Mouse (Mus musculus) midbrain, embryonic 15.5 days (tissue): ENCODE measurements at regions not wholly inside any gene's neighbourhood (a gene's known extent, or its start where the extent isn't known, plus 50 kb on each side); places are given as distances from the start of the nearest gene placed in this dataset.
A peak's percentile ranks its signal among the peaks of the same experiment; 100 is the strongest.

Experiments used
- ATAC-seq: fragments of 200-750 bp; cut with Nextera tagmentation; replicated peaks from 2 replicates; pipeline ENCODE4 v1.8.0; 2017; ENCODE audit warnings: moderate TSS enrichment
- H3K27ac ChIP-seq: fragments of 300-500 bp; sonication (generic); 2 replicates; pipeline ENCODE4 v1.5.1; 2015; ENCODE audit warnings: mild to moderate bottlenecking, inconsistent platforms
- H3K27me3 ChIP-seq: fragments of 300-500 bp; sonication (generic); replicated peaks from 2 replicates; pipeline ENCODE4 v1.6.1; 2015; ENCODE audit warnings: inconsistent platforms
- H3K36me3 ChIP-seq: fragments of 300-500 bp; sonication (generic); replicated peaks from 2 replicates; pipeline ENCODE4 v1.6.1; 2015; ENCODE audit warnings: inconsistent platforms
- H3K4me1 ChIP-seq: fragments of 300-500 bp; sonication (generic); 2 replicates; pipeline ENCODE4 v1.6.1; 2015; ENCODE audit warnings: inconsistent platforms
- H3K4me2 ChIP-seq: fragments of 300-500 bp; sonication (generic); 2 replicates; pipeline ENCODE4 v1.6.1; 2015; ENCODE audit warnings: inconsistent platforms, mild to moderate bottlenecking, moderate library complexity
- H3K4me3 ChIP-seq: fragments of 300-500 bp; sonication (generic); 2 replicates; pipeline ENCODE4 v1.5.1; 2015; ENCODE audit warnings: mild to moderate bottlenecking, inconsistent platforms
- H3K9ac ChIP-seq: fragments of 300-500 bp; sonication (generic); 2 replicates; pipeline ENCODE4 v1.6.1; 2015; ENCODE audit warnings: mild to moderate bottlenecking, inconsistent platforms
- H3K9me3 ChIP-seq: fragments of 300-500 bp; sonication (generic); 2 replicates; pipeline ENCODE4 v1.6.1; 2016; ENCODE audit warnings: inconsistent platforms
- WGBS: fragments of 180-500 bp; shearing (Covaris S2); methylation state at CpG from one replicate; pipeline ENCODE4 v1.1.7; 2015; ENCODE audit warnings: mixed read lengths; 5-methylcytosine and 5-hydroxymethylcytosine counted together

GRCm38 (mm10) chr14:72371702-72372277, 119.8 kb downstream of the Gm9195 start:
- Histone ChIP-seq H3K9ac (no peak overlapping the region), H3K36me3 (no peaks in the 10 kb centered on the region), H3K9me3 (no peaks in the 10 kb centered on the region), H3K27me3 (no peaks in the 10 kb centered on the region), H3K4me3 (no peak overlapping the region), H3K27ac (no peak overlapping the region), H3K4me1 (no peaks in the 10 kb centered on the region), H3K4me2 (no peak overlapping the region)
- ATAC-seq: peak; percentile 82
- 6% methylated on average over 10 of the region's 10 CpGs for WGBS

DNA sequence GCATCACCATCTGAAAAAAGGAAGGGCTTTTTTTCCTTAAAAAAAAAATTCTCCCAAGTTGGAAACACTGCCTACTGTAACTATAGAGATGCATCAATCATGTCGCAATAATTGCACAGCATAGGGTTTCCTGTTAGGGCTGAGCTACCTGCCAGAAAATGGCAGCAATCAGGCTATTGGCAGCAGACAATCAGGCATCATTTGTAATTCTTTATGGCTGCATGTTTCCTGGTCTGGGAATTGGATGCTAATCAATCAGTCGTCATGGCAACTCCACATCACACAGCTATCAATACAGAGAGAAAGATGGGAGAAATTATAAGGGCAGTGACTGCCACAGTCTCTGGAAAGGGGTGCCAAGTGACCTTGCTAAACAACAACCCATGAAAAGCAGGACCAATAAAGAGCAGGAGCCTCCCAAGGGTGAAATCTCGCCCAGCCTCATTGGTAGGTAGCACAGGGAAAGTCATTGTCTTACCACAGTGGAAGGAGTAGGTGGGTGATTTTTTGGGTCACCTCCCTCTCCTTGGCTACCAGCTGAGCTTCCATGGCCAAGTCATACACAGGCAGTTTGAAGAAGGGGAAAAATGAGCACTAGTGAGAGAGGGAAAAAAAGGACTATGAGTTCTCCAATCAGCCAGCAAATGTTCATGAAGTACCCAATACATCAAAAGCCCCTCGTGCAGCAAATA, 130.7 kb downstream of the Gm9195 start:
- no peaks in the 10 kb centered on the region for H3K4me1 ChIP-seq
- H3K27me3 ChIP-seq: no peaks in the 10 kb centered on the region
- H3K27ac ChIP-seq: no peak overlapping the region
- no peak overlapping the region for H3K4me2 ChIP-seq
- ATAC-seq: no peak
- H3K9ac ChIP-seq: no peak overlapping the region
- WGBS: 83% methylated on average over 4 of the region's 4 CpGs
- no peaks in the 10 kb centered on the region for H3K9me3 ChIP-seq
- H3K4me3 ChIP-seq: no peak overlapping the region
- no peaks in the 10 kb centered on the region for H3K36me3 ChIP-seq

- Histone ChIP-seq H3K27me3 (no peaks in the 10 kb centered on the region), H3K27ac (no peak overlapping the region), H3K9ac (no peak overlapping the region), H3K36me3 (no peaks in the 10 kb centered on the region), H3K4me2 (no peak overlapping the region), H3K4me3 (no peak overlapping the region), H3K4me1 (no peaks in the 10 kb centered on the region), H3K9me3 (no peaks in the 10 kb centered on the region)
- ATAC-seq: no peak
- WGBS: 82% methylated on average over 7 of the region's 7 CpGs
These were observed 131.5 kb downstream of the Gm9195 start for GRCm38 (mm10) chr14:72360181-72360580.

- H3K9me3 ChIP-seq: no peaks in the 10 kb centered on the region
- no peaks in the 10 kb centered on the region for H3K36me3 ChIP-seq
- no peaks in the 10 kb centered on the region for H3K27me3 ChIP-seq
- ATAC-seq: no peak
- no peak overlapping the region for H3K9ac ChIP-seq
- no peak overlapping the region for H3K4me3 ChIP-seq
- WGBS: 83% methylated on average over 3 of the region's 3 CpGs
- no peaks in the 10 kb centered on the region for H3K4me1 ChIP-seq
- no peak overlapping the region for H3K27ac ChIP-seq
- H3K4me2 ChIP-seq: no peak overlapping the region
These were observed 133.7 kb downstream of the Gm9195 start for GRCm38 (mm10) chr14:72357915-72358314.

GRCm38 (mm10) chr14:72342181-72342580, 149.5 kb downstream of the Gm9195 start:
- H3K9me3 ChIP-seq: no peaks in the 10 kb centered on the region
- no peak overlapping the region for H3K4me2 ChIP-seq
- 0 out of 2 replicates have a peak overlapping the region, but pooled peaks have one; percentile 45 for H3K27ac ChIP-seq
- H3K27me3 ChIP-seq: no peaks in the 10 kb centered on the region
- 56% methylated on average over 5 of the region's 5 CpGs for WGBS
- H3K4me3 ChIP-seq: no peak overlapping the region
- peaks cover 9% of the 10 kb centered on the region; the same call in 1 of the 2 replicates for H3K4me1 ChIP-seq
- peak; percentile 62; the same call in 1 of the 2 replicates for ATAC-seq
- no peaks in the 10 kb centered on the region for H3K36me3 ChIP-seq
- no peak overlapping the region for H3K9ac ChIP-seq

DNA sequence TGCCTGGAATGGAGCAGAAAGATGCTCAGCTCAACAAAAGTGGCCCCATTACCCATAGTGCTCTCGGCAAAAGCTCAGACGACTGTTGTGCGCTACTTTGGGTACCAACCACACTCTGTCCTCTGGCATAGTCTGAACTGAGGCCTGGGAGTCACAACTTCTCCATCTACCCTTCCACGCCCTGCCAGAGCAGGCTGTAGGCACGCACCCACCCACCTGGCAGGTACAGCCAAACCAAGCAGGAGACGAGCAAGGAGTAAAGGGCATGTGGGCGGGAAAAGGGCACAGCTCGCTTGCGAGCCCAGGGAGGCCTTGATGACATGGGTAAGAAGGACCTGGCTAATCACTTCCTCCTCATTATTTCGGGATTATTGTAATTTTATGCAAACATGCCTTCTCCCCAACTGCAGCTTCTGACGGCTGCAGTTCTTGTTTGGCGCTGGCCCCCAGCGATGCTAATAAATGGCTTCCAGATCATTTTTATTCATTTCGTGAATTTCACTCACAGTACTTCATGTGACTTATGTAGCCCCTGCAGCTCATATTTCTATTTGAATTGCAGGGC, 150.0 kb downstream of the Gm9195 start:
- Histone ChIP-seq H3K36me3 (no peaks in the 10 kb centered on the region), H3K9ac (no peak overlapping the region), H3K4me3 (no peak overlapping the region), H3K4me1 (peaks cover 9% of the 10 kb centered on the region; the same call in 1 of the 2 replicates), H3K27ac (peak overlapping the region; percentile 45; the same call in 1 of the 2 replicates), H3K27me3 (no peaks in the 10 kb centered on the region), H3K4me2 (no peak overlapping the region), H3K9me3 (no peaks in the 10 kb centered on the region)
- ATAC-seq: peak; percentile 66
- WGBS: 54% methylated on average over 14 of the region's 14 CpGs

DNA sequence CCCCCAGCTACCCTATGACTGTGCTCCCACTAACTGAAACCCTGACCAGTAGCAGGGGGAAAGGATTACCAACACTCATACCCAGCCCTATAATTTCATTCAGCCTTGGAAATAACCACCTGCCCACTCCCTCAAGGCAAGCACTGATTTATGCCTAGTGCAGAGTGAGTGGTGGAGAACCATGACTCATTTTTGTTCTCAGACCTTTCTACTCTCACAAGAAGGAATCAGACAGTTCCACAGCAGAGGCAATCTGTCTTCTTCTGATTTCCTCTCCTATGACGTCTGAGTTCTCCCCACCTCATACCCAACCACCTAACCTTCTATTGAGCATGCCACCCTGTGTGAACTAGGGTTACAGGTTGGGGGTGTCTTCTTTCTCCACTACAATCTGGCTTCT, 153.6 kb downstream of the Gm9195 start:
- no peaks in the 10 kb centered on the region for H3K9me3 ChIP-seq
- H3K4me1 ChIP-seq: peaks cover 9% of the 10 kb centered on the region; the same call in 1 of the 2 replicates
- no peaks in the 10 kb centered on the region for H3K27me3 ChIP-seq
- WGBS: 84% methylated on average over 1 of the region's 1 CpGs
- H3K9ac ChIP-seq: no peak overlapping the region
- no peak for ATAC-seq
- no peak overlapping the region for H3K27ac ChIP-seq
- no peak overlapping the region for H3K4me3 ChIP-seq
- H3K36me3 ChIP-seq: no peaks in the 10 kb centered on the region
- H3K4me2 ChIP-seq: no peak overlapping the region

- ATAC-seq: no peak
These were observed 187.8 kb downstream of the Gm9195 start for GRCm38 (mm10) chr14:72303856-72304255.

DNA sequence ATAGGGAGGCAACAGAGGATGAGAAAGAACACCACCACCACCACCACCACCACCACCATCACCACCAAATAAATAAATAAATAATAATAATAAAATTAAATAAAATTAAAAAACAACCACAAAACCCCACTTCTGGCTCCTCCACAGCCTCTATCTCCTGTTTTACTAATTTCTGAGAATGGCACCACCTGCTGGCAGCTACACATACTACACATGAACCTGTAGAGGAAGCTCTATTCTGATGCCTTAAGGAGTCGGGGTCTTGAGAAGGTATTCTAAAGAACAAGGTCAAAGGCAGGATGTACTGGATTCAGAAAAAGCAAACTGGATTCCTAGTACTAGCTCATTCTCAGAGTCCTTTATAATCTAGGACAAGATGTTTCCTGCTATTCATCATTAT, 191.6 kb downstream of the Gm9195 start:
- Histone ChIP-seq H3K9ac (no peak overlapping the region), H3K4me3 (no peak overlapping the region), H3K27ac (no peak overlapping the region), H3K4me2 (no peak overlapping the region), H3K36me3 (no peaks in the 10 kb centered on the region), H3K9me3 (no peaks in the 10 kb centered on the region), H3K4me1 (peaks cover 9% of the 10 kb centered on the region), H3K27me3 (no peaks in the 10 kb centered on the region)
- 87% methylated on average over 1 of the region's 1 CpGs for WGBS
- no peak for ATAC-seq

More at GRCm38 (mm10) chr14:72303856-72304255, 187.8 kb downstream of the Gm9195 start:
- H3K4me1 ChIP-seq: 0 out of 2 replicates have a peak, but pooled peaks cover 2% of the 10 kb centered on the region
- no peaks in the 10 kb centered on the region for H3K27me3 ChIP-seq
- no peaks in the 10 kb centered on the region for H3K9me3 ChIP-seq
- no peak overlapping the region for H3K4me3 ChIP-seq
- H3K9ac ChIP-seq: no peak overlapping the region
- H3K36me3 ChIP-seq: no peaks in the 10 kb centered on the region
- H3K4me2 ChIP-seq: no peak overlapping the region
- H3K27ac ChIP-seq: no peak overlapping the region

DNA sequence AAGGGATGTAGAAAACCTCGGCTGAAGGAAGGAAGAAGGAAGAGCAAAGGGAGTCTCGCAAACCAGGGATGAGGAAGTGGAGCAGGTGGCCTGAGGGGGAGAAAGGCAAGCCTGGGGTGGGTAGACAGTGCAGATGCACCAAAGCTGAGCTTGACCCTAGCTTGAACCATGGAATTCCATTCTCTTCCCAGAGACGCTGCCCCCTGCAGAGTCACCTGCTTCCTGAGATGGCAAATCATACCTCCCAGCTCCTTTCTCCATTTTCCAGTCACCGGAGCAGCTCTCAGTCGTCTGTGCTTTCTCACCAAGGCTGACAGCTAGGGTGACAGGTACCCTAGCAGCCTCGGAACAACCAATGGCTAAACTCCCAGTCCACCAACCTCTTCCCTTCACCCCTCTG, 197.0 kb downstream of the Gm9195 start:
- Histone ChIP-seq H3K27ac (no peak overlapping the region), H3K27me3 (no peaks in the 10 kb centered on the region), H3K4me3 (no peak overlapping the region), H3K9ac (no peak overlapping the region), H3K4me1 (peaks cover 13% of the 10 kb centered on the region), H3K36me3 (no peaks in the 10 kb centered on the region), H3K9me3 (no peaks in the 10 kb centered on the region), H3K4me2 (peak overlapping the region; percentile 36)
- ATAC-seq: no peak
- WGBS: 45% methylated on average over 6 of the region's 6 CpGs

GRCm38 (mm10) chr14:72293677-72294387, 197.8 kb downstream of the Gm9195 start:
- Histone ChIP-seq H3K4me2 (no peak overlapping the region), H3K9ac (no peak overlapping the region), H3K27ac (no peak overlapping the region), H3K4me1 (peaks cover 13% of the 10 kb centered on the region), H3K36me3 (no peaks in the 10 kb centered on the region), H3K27me3 (no peaks in the 10 kb centered on the region), H3K4me3 (no peak overlapping the region), H3K9me3 (no peaks in the 10 kb centered on the region)
- ATAC-seq: peak; percentile 69
- 63% methylated on average over 9 of the region's 9 CpGs for WGBS

- Histone ChIP-seq H3K9ac (no peak overlapping the region), H3K27me3 (no peaks in the 10 kb centered on the region), H3K4me2 (no peak overlapping the region), H3K27ac (no peak overlapping the region), H3K36me3 (no peaks in the 10 kb centered on the region), H3K4me3 (no peak overlapping the region), H3K4me1 (peaks cover 13% of the 10 kb centered on the region), H3K9me3 (no peaks in the 10 kb centered on the region)
- ATAC-seq: peak; percentile 51; the same call in 1 of the 2 replicates
- 79% methylated on average over 7 of the region's 7 CpGs for WGBS
These were observed 198.9 kb downstream of the Gm9195 start for GRCm38 (mm10) chr14:72292656-72293299.
